Mouse (Mus musculus) hindbrain, embryonic 15.5 days (tissue): ENCODE results near the gene Dhrs3. TPM values are rescaled to one million over a fixed set of nuclear protein-coding genes. Genes with fewer than 3 reads are reported as not detected.

Experiments
- ATAC-seq: fragments of 200-750 bp; cut with Nextera tagmentation; 2 replicates; pipeline ENCODE4 v1.8.0; 2017; ENCODE audit warnings: low read depth, moderate number of reproducible peaks, moderate TSS enrichment; ENCODE audit not compliant: low FRiP score
- H3K27ac ChIP-seq: fragments of 300-500 bp; sonication (generic); replicated peaks from 2 replicates; pipeline ENCODE4 v1.5.1; 2015; ENCODE audit warnings: mild to moderate bottlenecking, inconsistent platforms
- H3K27me3 ChIP-seq: fragments of 300-500 bp; sonication (generic); 2 replicates; pipeline ENCODE4 v1.6.1; 2015; ENCODE audit warnings: control low read depth, inconsistent platforms
- H3K36me3 ChIP-seq: fragments of 300-500 bp; sonication (generic); 2 replicates; pipeline ENCODE4 v1.6.1; 2015; ENCODE audit warnings: control low read depth, inconsistent platforms
- H3K4me1 ChIP-seq: fragments of 300-500 bp; sonication (generic); replicated peaks from 2 replicates; pipeline ENCODE4 v1.6.1; 2015; ENCODE audit warnings: control low read depth, inconsistent platforms
- H3K4me2 ChIP-seq: fragments of 300-500 bp; sonication (generic); 2 replicates; pipeline ENCODE4 v1.6.1; 2015; ENCODE audit warnings: moderate library complexity, mild to moderate bottlenecking, inconsistent platforms
- H3K4me3 ChIP-seq: fragments of 300-500 bp; sonication (generic); 2 replicates; pipeline ENCODE4 v1.5.1; 2015; ENCODE audit warnings: mild to moderate bottlenecking, inconsistent platforms
- H3K9ac ChIP-seq: fragments of 300-500 bp; sonication (generic); 2 replicates; pipeline ENCODE4 v1.6.1; 2015; ENCODE audit warnings: inconsistent platforms
- H3K9me3 ChIP-seq: fragments of 300-500 bp; sonication (generic); 2 replicates; pipeline ENCODE4 v1.6.1; 2016; ENCODE audit warnings: control low read depth, inconsistent platforms
- WGBS: fragments of 180-500 bp; shearing (Covaris S2); methylation state at CpG from one replicate; pipeline ENCODE4 v1.1.7; 2015; 5-methylcytosine and 5-hydroxymethylcytosine counted together
- polyA plus RNA-seq: library from polyadenylated mRNA; unstranded; fragments of >200 nt; fragmentation: Nextera tagmentation; extraction: Ambion mirVana; gene quantifications from 2 replicates; pipeline ENCODE4 v1.2.1, GENCODE M21; 2015

Dhrs3 gene
- polyA plus RNA-seq, 1 experiment from 2014 or later, result 59.9 TPM

DNA sequence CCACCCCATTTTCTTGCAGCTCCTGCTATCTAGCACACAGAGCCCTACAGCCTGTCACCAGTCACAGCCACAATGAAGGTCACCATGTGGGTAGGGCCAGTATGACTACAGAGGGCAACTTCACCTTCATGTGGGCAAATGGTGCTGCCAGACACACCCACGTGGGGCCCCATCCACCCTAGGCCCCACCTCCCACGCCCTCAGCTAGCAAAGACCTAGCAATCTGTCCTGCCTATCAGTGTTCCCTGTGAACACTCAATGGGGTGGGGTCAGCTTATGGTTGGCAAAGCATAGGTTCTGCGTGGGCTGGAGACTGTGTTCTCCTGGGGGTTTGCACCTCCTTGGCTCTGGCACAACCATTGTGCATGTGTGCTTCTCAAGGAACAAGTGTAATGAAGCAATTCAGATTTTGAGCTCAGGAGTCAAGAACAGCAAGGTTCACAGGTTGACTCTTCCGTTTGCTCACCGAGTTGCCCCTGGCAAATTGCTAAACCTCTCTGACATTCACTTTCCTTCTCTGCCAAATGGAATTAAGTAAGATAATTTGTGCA lies 9.0 kb downstream of the Dhrs3 start:
- Histone ChIP-seq H3K4me2 (no peak overlapping the region), H3K9ac (no peak overlapping the region), H3K27ac (no peak overlapping the region), H3K9me3 (no peaks in the 10 kb centered on the region), H3K27me3 (no peaks in the 10 kb centered on the region), H3K4me3 (no peak overlapping the region), H3K4me1 (0 out of 2 replicates have a peak, but pooled peaks cover 4% of the 10 kb centered on the region), H3K36me3 (no peaks in the 10 kb centered on the region)
- 85% methylated on average over 5 of the region's 5 CpGs for WGBS
- ATAC-seq, result no peak

DNA sequence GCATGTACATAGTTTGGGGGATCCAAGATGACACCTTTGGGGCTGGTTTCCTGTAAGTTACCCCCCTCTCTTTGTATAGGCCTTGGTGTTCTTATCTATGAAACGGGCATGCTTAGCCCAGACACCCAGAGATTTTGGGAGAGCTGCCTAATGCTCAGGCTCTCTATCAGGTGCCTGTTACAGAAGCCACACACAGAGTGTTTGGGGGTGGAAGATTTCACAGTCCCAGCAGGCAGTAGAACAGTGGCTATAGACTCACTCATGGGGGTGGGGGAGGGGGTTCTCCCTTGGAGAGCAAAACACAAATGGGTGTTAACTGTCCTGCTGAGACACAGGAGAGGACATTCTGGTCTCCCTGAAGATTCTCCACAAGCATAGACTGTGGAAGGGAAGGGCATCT lies 10.5 kb downstream of the Dhrs3 start:
- Histone ChIP-seq H3K36me3 (no peaks in the 10 kb centered on the region), H3K9me3 (no peaks in the 10 kb centered on the region), H3K4me3 (no peak overlapping the region), H3K4me1 (0 out of 2 replicates have a peak, but pooled peaks cover 4% of the 10 kb centered on the region), H3K27ac (no peak overlapping the region), H3K4me2 (no peak overlapping the region), H3K27me3 (no peaks in the 10 kb centered on the region), H3K9ac (no peak overlapping the region)
- 91% methylated on average over 1 of the region's 1 CpGs for WGBS
- ATAC-seq, result no peak

DNA sequence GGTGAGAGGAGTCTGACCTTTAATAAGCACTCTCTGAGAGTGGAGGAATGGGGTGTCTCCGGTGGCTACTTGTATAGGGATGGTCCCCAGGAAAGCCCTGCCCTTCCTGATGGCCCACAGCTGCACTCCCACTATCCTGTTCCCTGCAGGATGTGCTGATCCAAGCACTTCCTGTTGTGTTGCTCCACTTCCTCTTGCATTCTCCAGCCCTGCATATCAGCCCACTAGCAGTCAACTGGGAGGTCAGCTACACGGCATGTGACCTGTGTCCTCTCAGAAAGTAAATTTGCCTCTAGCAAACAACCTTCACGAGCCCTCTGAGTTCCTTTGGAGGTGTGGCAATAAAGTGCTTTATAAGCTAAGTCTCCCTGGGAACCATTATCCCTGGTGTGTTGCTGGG lies 11.3 kb downstream of the Dhrs3 start:
- no peak overlapping the region for H3K27ac ChIP-seq
- no peak overlapping the region for H3K4me3 ChIP-seq
- no peaks in the 10 kb centered on the region for H3K9me3 ChIP-seq
- no peak overlapping the region for H3K4me2 ChIP-seq
- WGBS, result 78% methylated on average over 3 of the region's 3 CpGs
- no peak for ATAC-seq
- 0 out of 2 replicates have a peak, but pooled peaks cover 4% of the 10 kb centered on the region for H3K4me1 ChIP-seq
- H3K9ac ChIP-seq, result no peak overlapping the region
- H3K27me3 ChIP-seq, result no peaks in the 10 kb centered on the region
- H3K36me3 ChIP-seq, result no peaks in the 10 kb centered on the region

DNA sequence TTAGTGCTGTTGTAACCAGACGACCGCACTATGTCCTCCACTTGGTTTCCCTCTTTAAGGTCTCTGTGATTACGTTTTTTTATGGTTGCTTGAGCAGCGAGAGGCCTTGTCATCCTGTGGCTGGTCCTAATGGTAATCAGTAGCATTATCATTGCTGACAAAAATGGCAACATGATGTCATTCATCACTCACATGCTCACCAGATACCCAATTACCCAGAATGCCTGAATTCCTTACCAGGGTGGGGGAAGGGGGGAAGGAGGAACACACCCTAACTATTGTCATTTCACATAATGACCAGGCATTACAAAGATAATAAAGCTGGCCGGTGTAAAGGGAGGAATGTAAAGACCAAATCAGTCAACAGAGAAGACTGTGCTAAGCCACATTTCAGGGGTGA lies 12.5 kb downstream of the Dhrs3 start:
- Histone ChIP-seq H3K9ac (no peak overlapping the region), H3K4me1 (0 out of 2 replicates have a peak, but pooled peaks cover 4% of the 10 kb centered on the region), H3K4me2 (no peak overlapping the region), H3K36me3 (no peaks in the 10 kb centered on the region), H3K9me3 (no peaks in the 10 kb centered on the region), H3K4me3 (no peak overlapping the region), H3K27me3 (no peaks in the 10 kb centered on the region), H3K27ac (no peak overlapping the region)
- 66% methylated on average over 5 of the region's 5 CpGs for WGBS
- ATAC-seq, result no peak

DNA sequence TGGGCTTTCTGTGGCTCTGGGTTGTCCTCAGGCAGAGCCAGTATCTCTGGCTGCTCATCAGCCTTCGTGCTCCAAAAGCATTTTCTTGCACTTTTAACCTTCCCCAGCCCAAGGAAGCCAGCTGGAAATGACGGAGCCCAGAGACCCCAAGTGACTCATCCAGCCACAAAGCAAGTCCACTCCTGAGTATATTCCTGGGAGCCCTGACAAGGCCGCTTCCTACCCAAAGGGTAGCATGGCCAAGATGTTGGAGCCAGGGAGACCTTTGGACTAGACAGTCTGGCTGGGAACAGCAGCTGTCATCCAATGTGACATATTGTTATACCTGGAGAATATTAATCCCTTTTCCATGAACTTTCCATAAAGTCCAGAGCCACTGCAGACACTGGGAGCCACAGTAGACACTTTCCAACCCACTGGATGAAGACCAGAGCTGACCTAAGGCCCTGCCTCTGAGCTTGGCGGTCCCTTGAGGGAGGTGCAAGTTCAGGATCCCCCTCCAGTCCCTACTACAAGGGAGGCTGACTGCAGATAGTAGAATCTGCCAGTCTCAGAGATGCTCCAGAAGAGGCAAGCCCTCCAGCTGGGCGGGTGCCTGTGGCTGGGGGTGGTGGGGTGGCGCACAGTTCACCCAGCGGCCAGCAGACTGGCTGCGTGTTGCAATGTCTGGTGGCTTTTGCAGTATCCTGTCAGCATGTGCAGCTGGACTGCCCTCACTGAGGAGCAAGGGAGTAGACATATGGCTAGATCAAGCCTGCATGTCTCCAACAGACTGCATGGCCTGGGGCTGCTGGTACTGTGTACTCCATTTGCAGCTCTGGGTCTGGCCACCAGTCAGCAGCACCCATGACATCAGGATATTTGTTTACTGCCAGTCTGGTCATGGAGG lies 13.6 kb downstream of the Dhrs3 start:
- Histone ChIP-seq H3K27ac (no peak overlapping the region), H3K4me1 (0 out of 2 replicates have a peak, but pooled peaks cover 4% of the 10 kb centered on the region), H3K36me3 (no peaks in the 10 kb centered on the region), H3K9ac (no peak overlapping the region), H3K27me3 (no peaks in the 10 kb centered on the region), H3K4me2 (no peak overlapping the region), H3K9me3 (no peaks in the 10 kb centered on the region), H3K4me3 (no peak overlapping the region)
- WGBS, result 86% methylated on average over 8 of the region's 8 CpGs
- ATAC-seq, result peak; percentile 28; the same call in 1 of the 2 replicates

DNA sequence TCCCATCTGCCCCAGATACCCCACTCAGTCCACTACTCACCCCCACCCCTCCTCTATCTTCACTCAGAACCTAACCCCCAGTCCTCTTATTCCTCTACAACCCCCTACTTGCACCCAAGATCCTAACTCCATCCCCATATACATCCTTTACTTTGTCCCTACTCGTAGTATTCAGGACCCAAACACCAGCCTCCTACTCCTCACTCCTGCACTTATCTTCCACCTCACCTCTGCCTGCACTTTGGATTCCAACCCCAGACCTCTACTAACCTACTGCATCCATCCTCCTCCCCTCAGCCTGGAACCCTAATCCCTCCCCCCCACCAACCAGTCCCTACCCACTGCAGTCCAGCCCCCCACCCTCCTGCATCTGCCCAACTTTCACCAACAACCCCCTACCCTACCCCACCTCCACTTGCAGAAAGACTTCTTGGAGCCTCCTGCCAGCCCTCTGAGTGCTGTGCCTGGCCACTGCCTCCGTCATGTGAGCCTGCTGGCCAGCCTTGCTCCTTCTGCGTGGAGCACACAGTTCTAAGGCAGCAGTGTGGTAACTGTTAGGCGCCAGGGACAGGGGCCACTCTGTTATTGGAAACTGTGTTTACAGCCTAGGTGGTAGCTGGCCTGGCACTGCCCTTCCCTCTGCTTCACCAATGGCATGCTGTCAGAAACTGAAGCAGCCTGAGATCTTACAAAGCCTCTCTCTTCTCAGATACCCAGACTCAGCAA lies 14.5 kb downstream of the Dhrs3 start:
- H3K4me3 ChIP-seq, result no peak overlapping the region
- H3K4me2 ChIP-seq, result no peak overlapping the region
- no peak overlapping the region for H3K9ac ChIP-seq
- no peak overlapping the region for H3K27ac ChIP-seq
- H3K27me3 ChIP-seq, result no peaks in the 10 kb centered on the region
- 81% methylated on average over 4 of the region's 4 CpGs for WGBS
- H3K9me3 ChIP-seq, result no peaks in the 10 kb centered on the region
- 0 out of 2 replicates have a peak, but pooled peaks cover 4% of the 10 kb centered on the region for H3K4me1 ChIP-seq
- H3K36me3 ChIP-seq, result no peaks in the 10 kb centered on the region
- peak; percentile 12; the same call in 1 of the 2 replicates for ATAC-seq

DNA sequence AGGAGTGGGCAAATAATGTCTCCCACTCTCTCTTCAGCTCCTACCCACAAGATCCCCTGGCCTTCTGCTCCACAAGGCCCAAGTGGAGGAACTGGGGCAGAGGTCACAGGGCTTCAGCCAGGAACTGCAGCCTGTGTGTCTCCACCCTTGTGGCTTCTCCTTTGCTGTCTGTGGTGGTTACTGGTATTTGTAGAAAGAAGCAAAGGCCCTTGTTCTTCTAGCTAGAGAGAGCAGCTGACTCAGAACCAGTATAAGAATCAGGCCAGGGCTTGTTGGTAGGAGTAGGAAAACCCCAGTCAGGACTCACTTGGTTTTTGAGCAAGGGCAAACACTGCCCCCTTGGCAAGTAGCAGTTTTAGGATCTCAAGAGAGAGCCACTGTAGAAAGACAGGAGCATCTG lies 16.2 kb downstream of the Dhrs3 start:
- ATAC-seq, result no peak
- H3K36me3 ChIP-seq, result no peaks in the 10 kb centered on the region
- 0 out of 2 replicates have a peak, but pooled peaks cover 4% of the 10 kb centered on the region for H3K4me1 ChIP-seq
- H3K27ac ChIP-seq, result no peak overlapping the region
- no peak overlapping the region for H3K4me3 ChIP-seq
- no peaks in the 10 kb centered on the region for H3K9me3 ChIP-seq
- no peak overlapping the region for H3K4me2 ChIP-seq
- H3K9ac ChIP-seq, result no peak overlapping the region
- no peaks in the 10 kb centered on the region for H3K27me3 ChIP-seq

DNA sequence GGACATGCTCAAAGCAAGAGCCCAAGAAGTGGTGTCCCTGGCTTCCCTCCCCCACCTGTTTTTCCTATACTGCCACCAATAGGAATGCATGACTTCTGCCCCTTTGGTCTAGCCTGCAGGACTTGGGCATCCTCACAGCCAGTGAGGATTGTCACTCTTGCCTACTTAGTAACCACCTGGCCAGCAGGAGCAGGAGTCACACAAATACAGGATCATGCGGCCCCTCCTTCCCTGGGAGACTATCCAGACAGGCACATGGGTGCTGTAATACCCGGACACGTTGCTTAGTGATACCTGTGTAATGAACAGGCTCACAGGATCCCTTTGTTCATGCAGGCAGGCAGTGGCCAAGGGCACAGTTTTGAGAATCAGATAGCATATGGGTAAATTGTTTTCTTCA lies 17.7 kb downstream of the Dhrs3 start:
- H3K9me3 ChIP-seq, result no peaks in the 10 kb centered on the region
- WGBS, result 87% methylated on average over 3 of the region's 3 CpGs
- 0 out of 2 replicates have a peak, but pooled peaks cover 4% of the 10 kb centered on the region for H3K4me1 ChIP-seq
- H3K4me2 ChIP-seq, result no peak overlapping the region
- H3K27me3 ChIP-seq, result no peaks in the 10 kb centered on the region
- no peak overlapping the region for H3K27ac ChIP-seq
- H3K36me3 ChIP-seq, result no peaks in the 10 kb centered on the region
- no peak for ATAC-seq
- H3K9ac ChIP-seq, result no peak overlapping the region
- H3K4me3 ChIP-seq, result no peak overlapping the region

DNA sequence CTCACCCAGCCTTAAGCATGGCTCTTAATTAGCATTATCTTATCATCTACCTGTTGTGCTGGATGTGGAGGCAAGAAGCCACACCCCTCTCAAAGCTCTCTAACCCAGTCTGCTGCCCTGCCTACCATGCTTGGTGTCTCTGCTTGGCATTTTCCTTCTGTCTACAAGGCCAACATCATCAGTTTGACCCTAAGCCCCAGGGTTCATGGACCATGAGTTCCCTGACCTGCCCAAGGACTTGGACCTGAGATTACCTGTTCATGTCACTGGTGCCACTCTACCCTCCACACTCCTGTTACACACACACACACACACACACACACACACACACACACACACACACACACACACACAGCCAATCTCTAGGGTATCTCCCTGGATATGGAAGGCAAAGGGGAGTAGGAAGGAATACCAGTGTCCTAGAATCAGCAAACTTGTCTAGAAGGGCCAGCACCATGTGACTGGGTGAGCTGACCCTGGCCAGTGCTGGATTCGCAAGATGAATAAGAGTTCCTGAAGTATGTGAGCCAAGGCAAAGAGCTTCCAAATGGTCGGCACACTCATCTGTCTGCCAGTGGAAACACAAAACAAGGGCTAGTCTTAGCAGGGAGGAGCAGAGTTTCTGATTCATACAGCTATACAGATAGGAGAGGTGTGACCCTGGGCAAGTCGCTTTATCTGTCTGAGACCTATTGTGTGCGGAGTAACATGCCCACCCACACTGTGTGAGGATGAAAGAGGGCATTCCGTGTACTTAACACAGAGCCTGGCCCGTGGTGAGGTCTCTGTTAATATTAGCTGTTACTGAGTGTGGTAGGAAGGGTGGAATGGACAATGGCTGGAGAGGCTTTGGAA lies 20.9 kb downstream of the Dhrs3 start:
- 83% methylated on average over 6 of the region's 6 CpGs for whole genome bisulfite sequencing
- H3K9ac ChIP-seq, result no peak overlapping the region
- no peak for ATAC-seq
- H3K4me3 ChIP-seq, result no peak overlapping the region
- no peaks in the 10 kb centered on the region for H3K36me3 ChIP-seq
- no peak overlapping the region for H3K27ac ChIP-seq
- no peaks in the 10 kb centered on the region for H3K9me3 ChIP-seq
- no peaks in the 10 kb centered on the region for H3K4me1 ChIP-seq
- no peaks in the 10 kb centered on the region for H3K27me3 ChIP-seq
- H3K4me2 ChIP-seq, result no peak overlapping the region

DNA sequence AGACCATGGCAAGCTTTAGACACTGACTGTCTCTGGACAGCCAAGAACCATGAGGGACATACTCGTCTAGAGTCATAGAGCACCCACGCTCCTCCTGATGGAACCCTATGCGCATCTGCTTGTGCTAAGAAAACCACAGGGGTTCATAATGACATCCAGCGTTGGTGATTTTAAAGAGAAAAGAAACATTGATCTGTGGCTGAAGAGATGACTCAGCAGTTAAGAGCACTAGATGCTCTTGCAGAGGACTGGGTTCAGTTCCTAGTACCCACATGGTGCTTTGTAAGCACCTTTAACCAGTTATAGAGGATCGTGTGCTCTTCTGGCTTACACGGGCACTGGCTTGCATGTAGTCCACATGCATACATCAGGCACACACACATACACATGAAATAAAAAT lies 23.9 kb downstream of the Dhrs3 start:
- Histone ChIP-seq H3K27ac (no peak overlapping the region), H3K9ac (no peak overlapping the region), H3K4me3 (no peak overlapping the region), H3K4me1 (no peaks in the 10 kb centered on the region), H3K4me2 (no peak overlapping the region), H3K27me3 (no peaks in the 10 kb centered on the region), H3K36me3 (no peaks in the 10 kb centered on the region), H3K9me3 (no peaks in the 10 kb centered on the region)
- WGBS, result 91% methylated on average over 6 of the region's 6 CpGs
- ATAC-seq, result no peak

DNA sequence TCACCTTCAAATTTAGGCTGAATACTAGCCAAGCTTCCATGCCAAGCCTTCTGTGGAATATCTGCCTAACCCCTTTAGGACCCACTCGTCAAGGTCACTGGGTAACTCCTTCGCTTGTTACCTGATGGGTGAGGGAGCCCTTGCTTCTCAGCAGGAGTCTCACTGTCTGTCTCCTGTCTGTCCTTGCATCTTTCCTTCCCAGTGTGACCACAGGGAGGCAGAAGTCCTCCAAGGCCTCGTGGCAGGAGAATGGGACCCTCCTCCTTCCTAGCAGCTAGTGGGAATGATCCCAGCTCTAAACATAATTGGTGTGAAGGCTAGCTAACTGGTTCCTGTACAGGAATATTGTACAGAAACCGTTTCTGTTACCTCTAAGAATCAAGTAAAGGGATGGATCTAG lies 24.5 kb downstream of the Dhrs3 start:
- no peak for ATAC-seq
- no peak overlapping the region for H3K9ac ChIP-seq
- WGBS, result 72% methylated on average over 4 of the region's 4 CpGs

More for the DNA sequence above, 24.5 kb downstream of the Dhrs3 start:
- no peak overlapping the region for H3K4me3 ChIP-seq
- no peaks in the 10 kb centered on the region for H3K36me3 ChIP-seq
- H3K4me1 ChIP-seq, result no peaks in the 10 kb centered on the region
- H3K27me3 ChIP-seq, result no peaks in the 10 kb centered on the region
- no peak overlapping the region for H3K27ac ChIP-seq
- no peaks in the 10 kb centered on the region for H3K9me3 ChIP-seq
- H3K4me2 ChIP-seq, result no peak overlapping the region
